Mouse (Mus musculus) spleen, adult 2 months (tissue): Measurements from ENCODE around the gene Gpr160.

ENCODE experiments used
- CTCF ChIP-seq: fragments of 200-500 bp; IDR thresholded peaks from 2 replicates; pipeline ENCODE4 v1.5.1; 2011; ENCODE audit warnings: mild to moderate bottlenecking, inconsistent platforms; ENCODE audit not compliant: insufficient read depth, insufficient read length, insufficient replicate concordance; ENCODE audit errors: extremely low read depth
- POLR2A ChIP-seq: fragments of 200-500 bp; IDR thresholded peaks from 2 replicates; pipeline ENCODE4 v1.6.1; 2011; ENCODE audit warnings: low read depth, low read length, inconsistent platforms

GRCm38 (mm10) chr3:30831848-30832606 lies 23.7 kb upstream of the Gpr160 start:
- TF ChIP-seq CTCF = no peak
- TF ChIP-seq POLR2A = no peak
